Mouse (Mus musculus) kidney, postnatal 14 days (tissue): Measurements from ENCODE around the gene Pth2r.

Experiments
- DNase-seq: peaks from one replicate; pipeline ENCODE4 v3.0.0; 2022; ENCODE audit warnings: mixed read lengths

Gene Pth2r

DNA sequence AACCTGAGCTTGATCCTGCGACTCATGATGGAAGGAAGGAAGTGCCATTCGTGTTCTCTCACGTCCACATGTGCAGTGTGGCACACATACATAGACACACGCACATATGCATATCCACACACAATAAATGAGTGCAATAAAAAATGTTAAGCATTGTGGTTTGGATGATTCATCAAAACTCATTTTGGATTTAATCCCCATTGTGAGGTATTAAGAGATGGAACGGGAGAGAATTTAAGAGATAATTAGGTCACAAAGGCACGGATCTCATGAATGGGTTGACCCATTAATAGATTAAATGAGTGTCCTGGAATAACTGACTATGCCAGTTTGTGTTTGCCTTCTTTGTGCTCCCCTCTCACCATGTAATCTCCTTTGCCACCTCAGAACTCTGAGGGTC is at the start of gene Pth2r:
Gene Pth2r, plus strand, starts transcription at position 301 of the 400 bp plus-strand sequence.
- no peak for DNase-seq

DNA sequence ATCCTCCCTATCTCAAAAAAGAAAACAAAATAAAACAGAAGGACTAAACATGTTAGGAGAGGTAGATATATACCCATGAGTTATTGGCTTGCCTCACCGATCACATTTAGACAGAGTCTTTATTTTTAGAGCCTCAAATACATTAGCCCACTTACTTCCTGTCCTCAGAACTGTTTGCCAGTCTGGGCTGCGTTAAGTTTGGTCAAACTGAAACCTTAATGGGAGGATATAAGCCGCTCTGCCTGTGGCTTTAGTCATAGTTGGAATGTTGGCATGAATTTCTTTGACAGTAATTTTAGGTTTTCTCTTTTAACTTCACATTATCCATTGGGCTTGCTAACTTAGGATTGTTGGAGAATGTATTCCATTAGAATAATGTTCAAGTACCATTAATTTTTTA is 44.1 kb upstream of the Pth2r start:
- DNase-seq = no peak

DNA sequence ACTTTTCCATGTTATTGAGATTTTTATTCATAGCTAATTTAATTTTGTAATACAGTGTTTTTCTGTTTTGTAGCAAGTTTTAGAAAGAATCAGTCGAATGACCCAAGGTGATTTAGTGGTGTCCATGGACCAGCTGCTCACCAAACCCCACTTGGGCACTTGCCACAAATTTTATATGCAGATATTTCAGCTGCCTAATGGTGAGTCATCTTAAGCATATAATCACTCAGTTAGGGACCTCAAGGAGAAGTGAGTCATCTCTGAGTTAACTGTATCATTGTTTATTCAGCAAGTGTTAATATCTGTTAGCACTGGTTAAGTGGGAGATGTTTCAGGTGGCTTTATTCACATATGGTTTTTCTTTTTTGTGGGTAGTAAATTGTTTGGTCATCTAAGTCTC is 36.2 kb upstream of the Pth2r start:
- DNase-seq = no peak

DNA sequence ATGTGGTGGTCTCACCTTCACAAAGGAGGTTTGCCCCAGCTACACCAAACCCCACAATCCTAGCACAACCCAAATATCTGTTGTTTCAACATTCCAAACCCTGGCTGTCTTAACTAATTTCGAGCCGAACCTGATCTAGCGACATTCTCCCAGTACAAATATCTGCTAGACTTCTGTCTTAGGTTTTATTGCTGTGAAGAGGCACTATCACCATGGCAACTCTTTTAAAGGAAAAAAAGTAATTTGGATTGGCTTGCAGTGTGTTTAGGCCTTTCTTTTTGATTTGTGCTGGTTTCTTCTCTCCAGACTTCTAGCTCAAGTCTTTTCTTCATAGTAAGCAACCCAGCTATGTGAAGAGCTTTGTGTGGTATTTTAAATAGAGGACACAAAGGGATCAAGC is 1.4 kb upstream of the Pth2r start:
- DNase-seq = no peak

DNA sequence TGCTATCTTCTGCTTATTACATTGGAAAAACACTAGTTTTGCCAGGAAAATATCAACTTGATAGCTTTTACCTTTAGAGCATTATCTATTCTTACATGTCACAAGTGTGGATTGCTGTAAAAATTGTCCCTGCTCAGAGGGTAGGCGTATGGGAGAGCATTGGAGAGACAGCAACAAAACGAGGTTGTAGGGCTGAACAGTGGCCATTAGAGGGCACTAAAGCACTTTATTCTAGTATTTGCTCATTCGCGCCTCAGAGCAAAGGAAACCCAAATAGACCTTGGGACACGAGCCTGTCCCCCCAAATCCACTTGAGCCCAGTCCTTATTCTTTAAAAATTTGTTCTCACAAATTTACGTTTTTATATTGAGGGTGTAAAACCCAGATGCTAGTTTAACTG is 910 bp downstream of the Pth2r start:
- DNase-seq = peak; percentile 56

DNA sequence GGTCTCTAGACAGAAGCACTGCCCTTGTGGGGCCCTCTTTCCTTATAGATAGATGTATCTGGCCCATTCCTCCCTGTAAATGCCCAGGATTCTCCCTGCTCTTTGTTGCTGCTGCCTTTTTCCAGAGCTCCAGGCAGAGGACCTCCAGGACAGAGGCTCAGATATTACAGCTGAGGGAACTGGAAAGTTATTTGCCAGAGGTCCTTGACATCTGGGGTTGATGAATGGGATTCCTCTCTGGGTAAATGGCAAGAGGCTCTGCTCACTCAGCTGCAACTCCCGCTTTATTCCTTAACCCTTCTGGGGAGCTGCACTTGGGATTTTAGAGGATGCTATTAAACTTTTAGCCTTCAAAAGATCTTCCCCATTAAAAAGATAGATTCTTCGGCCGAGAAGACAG is 26.6 kb downstream of the Pth2r start:
- no peak for DNase-seq

- no peak for DNase-seq
These were observed 29.5 kb downstream of the Pth2r start for GRCm38 (mm10) chr1:65311214-65311933.

- peak; percentile 26 for DNase-seq
These were observed 30.3 kb downstream of the Pth2r start for GRCm38 (mm10) chr1:65312118-65312517.

DNA sequence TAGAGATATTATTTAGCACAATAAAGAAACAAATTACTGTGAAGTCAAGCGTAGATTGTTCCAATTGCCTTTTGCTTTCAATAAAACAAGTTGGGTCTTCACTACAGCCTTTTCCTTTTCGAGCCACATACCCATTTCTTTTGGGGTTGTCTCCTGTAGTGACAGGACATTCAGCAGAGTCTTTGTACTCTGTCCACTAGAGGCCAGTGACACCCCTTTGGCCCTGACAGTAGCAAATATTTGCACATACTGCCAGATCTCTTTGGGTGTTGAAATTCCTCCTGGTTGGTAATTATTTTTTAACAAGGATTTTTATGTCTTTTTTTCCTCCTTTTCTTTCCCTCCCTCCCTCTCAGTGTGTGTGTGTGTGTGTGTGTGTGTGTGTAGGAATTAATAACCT is 31.0 kb downstream of the Pth2r start:
- no peak for DNase-seq

DNA sequence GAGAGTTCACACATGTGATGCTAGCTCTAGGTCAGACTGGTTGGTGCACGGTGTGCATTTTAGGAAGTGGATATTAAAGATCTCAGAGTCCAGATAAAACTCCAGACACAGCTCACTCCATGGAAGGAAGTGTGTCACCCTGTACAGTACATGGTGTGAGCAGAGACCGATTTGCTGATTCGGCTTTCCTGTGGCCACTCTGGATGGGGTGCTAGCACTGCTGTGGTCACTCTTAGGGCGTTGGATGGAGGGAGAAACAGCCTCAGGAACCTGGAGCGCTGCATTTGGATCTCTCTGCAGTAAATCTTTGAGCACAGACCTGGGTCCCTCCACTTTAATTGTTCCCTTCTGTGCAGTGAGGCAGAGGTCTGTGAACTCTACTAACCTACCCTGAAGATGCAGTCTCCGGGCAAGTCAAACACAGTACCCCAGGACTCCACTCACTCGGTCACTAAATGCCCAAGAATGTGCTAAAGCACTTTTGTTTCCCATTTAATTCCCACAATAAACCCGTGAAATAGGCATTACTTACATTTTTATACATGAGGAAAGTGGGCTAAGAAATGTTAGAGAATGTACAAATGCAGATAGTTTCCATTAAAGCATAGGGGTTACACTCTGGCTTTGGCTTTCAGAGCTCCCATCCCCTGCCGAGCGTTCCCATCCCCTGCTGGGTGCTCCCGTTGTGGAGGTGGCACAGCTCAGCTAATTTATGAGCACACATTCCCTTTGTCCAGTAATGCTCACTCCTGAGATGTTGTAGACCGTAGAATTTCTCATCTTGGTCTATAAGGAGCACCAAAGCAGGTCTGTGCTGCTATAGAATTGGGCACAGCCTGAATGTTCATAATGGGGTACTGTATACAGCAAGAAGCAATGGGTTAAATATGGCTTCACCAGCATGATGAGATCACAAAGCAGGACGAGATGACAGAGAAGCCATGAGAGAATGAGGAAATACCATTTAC is 32.5 kb downstream of the Pth2r start:
- no peak for DNase-seq

DNA sequence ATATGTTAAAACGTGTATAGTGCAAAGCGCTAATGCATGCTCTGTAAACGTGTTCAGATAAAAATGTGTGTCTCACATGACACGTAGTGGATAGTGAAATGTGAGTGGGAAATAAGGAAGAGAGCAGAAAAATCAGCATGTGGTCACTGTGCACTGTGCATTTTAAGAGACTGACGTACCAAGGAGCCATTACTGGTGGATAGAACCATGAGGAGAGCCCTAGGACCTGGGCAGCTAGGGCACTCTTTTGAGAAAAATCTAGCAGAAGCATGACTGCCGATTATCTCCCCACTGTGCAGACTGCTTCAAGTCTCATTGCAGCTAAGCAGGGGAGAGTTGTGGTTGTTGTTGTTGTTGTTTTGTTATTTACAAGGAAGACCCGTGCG is 33.2 kb downstream of the Pth2r start:
- DNase-seq = no peak

DNA sequence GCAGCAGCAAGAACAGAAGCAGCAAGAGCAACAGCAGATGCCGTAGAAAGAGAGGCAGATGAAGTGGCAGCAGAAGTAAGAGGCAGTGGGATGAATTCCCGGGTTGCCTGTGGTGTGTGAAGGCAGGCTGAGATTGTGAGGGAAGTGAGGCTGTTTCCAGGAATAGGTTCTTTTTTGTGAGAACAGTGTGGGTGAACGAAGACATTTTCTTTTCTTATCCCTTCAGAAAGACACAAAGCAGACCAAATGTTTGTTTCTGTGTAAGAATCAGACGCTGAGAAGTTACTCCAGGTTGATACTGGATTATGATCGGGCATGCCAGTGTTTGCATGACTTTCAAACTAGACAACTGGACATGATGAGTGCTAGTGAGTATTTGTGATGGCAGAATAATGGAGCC is 52.2 kb downstream of the Pth2r start:
- no peak for DNase-seq

DNA sequence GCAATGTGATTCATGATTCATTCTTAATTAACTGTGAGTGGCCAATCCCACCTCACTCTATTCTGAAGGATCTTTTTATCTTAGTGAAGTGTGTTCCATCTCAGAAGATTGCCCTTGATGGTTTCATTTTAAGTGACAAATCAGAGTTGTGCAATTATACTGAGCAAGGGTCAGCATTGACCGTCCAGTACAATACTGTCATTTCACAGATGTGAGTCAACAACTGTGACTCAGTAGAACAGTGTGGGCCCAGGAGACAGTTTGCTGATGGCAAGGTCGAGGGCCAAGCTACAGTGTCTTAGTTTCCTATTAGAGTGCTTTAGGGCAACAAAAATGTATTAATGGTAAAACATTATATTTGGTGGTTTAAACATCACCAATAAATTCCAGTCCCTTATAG is 55.9 kb downstream of the Pth2r start:
- no peak for DNase-seq

GRCm38 (mm10) chr1:65340240-65340639 is 58.4 kb downstream of the Pth2r start:
- DNase-seq = no peak

DNA sequence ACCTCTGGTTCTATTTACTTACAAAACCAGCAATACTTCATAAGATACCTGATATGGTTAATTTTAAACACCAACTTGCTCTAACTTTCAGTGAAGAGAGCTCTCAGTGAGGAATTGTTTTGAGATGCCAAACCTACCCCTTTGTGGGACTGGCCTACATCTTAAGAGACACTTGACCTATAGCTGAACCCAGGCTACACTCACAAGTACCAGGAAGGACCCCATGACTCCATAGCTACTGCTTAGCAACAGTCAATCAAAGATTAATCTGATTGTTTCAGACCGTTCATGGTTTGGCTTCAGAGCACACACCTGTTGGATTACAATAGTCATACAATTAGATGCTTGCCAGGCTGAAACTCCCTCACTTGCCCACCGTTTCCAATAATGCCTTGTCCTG is 71.1 kb downstream of the Pth2r start:
- no peak for DNase-seq

- no peak for DNase-seq
These were observed 72.3 kb downstream of the Pth2r start for GRCm38 (mm10) chr1:65354153-65354552.

GRCm38 (mm10) chr1:65388328-65388727 is 106.5 kb downstream of the Pth2r start:
- peak; percentile 13 for DNase-seq

DNA sequence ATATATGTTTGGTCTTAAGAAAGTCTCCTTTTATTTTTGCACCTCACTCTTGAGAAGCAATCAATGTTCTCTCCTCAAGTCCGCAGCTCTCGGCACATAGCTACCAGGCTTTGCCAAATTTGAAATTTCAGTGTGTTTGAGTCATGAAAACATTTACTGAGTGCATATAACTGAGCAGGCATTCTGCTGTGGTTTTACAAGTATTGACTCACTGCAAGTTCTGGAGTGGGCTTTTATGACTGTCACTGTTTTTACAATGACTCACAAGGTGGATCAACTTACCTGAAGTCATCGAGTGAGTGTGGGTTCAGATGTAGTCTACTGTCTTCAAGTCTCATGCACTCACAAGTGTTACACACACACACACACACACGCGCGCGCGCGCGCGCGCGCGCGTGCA is 107.8 kb downstream of the Pth2r start:
- no peak for DNase-seq

DNA sequence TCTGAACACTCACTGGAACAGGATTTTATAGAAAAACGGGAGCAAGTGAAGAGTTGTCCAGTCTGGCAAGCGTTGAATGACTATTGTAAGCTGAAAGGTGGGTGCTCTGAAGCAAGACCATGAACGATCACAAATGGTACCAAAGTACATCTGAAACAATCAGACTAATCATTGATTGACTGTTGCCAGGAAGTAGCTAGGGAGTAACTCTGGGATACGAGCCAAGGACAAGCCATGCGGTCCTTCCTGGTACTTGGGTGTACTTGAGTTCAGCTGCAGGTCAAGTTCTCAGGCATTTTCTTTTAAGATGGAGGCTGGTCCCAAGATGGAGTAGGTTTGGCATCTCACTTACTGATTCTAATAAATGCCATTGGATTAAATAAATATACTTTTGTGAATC is 125.6 kb downstream of the Pth2r start:
- DNase-seq = no peak

GRCm38 (mm10) chr1:65420909-65421308 is 139.1 kb downstream of the Pth2r start:
- DNase-seq = no peak

DNA sequence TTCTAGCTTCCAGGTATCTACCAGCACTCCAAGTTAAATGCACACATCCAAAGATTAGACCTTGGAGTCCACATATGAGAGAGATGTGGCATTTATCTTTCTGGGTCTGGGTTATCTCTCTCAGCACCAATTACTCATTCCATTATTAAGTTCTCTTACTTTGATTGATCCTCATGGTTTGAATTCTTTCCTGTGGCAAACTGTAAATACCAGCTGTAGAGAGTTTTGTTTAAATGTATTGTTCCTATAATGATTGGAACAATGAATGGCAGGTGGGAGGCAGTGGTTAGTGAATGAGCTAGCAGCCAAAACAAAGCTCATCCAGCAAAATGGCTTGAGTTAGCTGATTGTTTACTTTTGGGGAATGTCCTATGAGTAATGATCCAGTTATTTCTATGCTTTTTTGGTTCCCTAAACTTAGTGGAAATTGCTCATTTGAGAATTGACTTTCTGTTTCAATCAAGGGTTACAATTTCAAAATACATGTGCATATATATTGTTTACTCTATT is 140.7 kb downstream of the Pth2r start:
- DNase-seq = no peak
